Mouse (Mus musculus) gastrocnemius, adult 8-10 months (tissue): Measurements from ENCODE around the gene Chmp5. TPM values are rescaled to one million over a fixed set of nuclear protein-coding genes. Genes with fewer than 3 reads are reported as not detected.

Experiments
- DNase-seq, 2 experiments: peaks; one replicate each; pipeline ENCODE4 v3.0.0; 2022; ENCODE audit warnings: low spot score in 2 of 2
- total RNA-seq, 4 experiments: library from RNA; stranded (reverse); gene quantifications; 2 replicates each; pipeline ENCODE4 v1.2.4; 2022

Gene Chmp5
- total RNA-seq, 4 experiments from 2014 or later = 20.6 to 21.7 (median 21.3) TPM

DNA sequence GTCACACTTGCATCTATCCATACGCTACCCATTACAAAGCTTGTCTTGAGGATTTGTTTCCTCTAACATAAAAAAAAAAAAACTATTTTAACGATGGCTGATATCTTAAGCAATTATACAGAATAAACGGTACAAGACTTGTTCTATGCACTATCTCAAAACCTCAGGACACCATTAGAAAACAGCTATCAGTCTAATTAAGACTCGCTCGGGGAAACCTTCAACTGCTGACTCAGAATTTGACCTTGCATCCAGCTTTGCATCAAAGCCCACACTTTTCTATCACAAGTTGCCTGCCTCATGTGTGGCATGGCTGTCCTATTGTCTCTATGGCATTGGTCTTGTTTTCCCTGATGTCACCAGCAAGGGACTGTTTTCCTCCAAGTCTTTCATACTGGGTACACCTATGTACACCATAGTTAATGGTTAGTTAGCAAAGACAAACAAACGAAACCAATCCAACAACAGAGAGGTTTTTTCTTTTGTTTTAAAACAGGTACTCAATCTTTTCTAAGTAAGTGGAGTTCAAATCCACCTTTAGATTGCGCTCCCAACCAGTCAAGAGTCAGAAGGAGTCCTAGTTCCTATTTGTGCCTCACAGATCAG lies 1.6 kb upstream of the Chmp5 start:
- no peak for DNase-seq

DNA sequence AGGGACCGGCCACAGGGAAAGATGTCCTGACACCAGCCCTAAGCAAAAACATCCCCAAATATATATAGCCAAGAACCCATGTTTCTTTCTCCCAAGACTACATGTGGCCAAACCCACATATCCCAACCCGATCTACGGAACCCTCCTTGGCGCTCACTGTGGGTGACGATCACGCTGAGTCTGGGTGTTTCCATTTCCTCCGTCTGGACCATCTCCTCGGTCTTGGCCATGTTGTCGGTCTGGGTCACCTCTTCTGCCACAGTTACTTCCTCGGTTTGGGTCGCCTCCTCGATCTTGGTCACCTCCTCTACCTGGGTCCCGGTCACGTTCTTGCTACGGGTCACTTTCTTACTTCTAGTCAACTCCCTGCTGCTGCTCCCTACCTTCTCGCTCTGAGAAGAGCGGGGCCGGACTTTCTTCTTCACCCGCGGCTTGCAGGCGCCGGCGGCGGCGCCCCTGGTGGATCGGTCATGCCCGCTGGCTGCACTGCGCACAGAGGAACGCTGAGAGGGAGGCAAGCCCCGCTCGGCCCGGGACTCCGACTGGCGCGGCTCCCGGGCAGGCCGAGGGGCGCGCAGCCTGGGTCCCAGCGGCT lies 545 bp upstream of the Chmp5 start:
- no peak for DNase-seq

DNA sequence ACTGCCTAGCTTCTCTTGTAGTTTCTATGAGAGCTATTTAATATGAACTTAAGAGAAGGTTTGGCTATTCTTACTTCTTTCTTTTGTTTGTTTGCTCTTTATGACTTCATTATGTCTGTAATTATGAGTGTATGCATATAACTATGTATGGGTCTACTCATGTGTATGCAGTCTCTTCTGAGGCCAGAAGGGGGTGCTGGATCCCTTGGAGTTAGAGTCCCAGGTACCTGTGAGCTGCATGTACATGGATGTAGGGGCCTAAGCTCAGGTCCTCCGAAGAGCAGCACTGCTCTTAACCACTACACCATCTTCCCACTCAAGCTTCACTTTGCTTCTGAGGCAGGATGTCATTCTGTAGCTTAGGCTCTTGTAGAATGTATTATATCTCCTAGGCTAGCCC lies 5.3 kb downstream of the Chmp5 start:
- peak in 1 of 2 experiments; percentile 21 for DNase-seq

DNA sequence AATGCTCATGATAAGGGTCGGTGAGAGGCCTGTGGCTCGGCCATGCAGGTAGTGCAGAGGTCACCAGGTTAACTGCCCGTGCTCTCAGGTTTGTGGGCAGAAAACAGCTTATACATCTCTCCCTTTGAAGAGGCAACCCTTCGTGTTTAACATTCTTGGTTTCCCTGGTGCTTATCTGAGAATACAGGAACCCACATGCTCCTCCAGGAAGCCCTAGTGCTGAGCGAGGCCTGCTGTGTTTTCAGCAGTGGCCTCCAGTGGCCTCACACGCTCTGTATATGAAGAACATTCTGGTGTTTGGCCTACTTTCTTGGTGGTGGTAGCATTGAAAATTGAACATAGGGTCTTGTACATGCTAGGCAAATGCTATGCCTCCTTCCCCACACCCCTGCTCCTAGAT lies 7.7 kb downstream of the Chmp5 start:
- DNase-seq = no peak

DNA sequence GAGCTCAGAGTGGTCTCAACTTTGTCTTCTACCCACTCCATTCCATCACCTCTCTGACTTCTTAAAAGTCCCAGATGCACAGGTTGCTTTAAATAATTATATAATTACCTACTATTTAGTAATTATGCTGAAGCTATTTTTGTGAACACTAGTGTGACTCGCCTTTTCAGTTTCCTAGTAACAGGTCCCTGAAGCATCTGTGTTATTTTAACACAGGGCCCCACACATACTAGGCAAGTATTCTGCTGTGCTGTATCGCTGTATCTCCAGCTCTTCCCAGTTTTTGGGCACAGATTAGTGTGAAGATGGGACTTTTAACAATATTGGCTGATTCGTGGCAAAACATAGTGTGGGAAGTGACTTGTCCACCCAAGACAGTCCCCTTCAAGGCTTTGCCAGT lies 15.3 kb downstream of the Chmp5 start:
- no peak for DNase-seq

DNA sequence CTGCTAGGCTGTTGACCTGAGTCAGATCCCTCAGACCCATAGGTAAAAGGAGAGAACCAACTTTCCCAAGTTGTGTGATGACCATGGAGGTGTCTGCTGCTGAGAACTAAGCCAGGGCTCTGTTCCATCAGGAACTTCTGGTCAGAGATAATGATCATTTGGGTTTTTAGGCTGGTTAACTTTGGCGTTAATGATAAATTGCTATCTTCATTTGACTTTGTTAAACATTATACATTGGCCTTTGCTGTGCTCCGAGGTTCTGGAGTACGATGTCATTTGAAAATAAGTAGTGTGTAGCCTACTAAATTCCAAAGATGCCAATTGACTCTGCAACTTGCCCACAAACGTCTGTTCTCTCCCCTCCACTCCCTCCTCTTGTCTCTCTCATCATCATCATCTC lies 21.0 kb downstream of the Chmp5 start:
- no peak for DNase-seq

DNA sequence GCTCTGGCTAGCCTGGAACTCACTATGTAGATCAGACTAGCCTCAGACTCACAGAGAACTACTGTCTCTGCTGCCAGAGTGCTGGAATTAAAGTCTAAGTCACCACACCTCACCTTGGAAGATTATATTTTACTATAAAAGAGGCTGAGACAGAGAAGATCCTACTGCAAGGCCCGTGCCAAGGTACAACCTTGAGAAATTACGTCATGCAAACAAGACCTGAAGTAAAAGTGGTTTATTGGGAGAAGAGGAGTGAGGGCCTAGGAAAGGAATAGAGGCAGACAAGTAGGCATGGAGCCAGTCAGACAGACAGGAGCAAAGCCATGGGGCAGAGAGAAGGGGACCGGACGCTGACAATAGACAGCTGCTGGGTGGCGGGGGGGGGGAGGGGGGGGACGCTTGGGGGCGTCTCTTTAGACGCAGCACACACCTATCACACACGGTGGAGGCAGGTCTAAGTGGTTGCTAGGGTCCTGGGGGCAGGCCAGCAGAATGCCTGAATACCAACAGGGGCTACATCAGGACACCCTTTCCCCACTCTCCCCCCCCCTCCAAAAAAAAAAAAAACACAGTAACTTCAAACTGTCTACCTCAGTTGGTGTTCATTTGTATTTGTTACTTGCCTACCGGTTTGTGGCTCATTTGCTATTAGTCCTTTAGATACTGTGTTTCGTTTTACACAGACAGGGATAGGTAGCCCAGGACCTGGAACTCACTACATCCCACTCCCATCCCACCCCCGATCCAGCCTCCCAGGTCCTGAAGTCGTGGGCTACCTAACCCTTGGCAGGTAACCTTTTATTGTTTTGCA lies 21.8 kb downstream of the Chmp5 start:
- DNase-seq = no peak

DNA sequence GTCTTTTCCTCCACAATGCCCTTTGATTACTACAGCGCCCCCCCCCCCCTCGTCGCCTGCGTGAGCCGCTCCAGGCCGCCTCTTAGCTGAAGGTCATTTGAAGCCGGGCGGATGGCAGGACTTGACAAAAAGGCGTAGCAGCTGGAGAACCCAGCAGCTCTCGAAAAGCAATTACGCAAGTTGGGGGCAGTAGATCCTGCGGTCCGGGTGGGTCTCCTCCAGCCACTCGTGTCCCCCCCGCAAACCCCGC lies 22.3 kb downstream of the Chmp5 start:
- no peak for DNase-seq

DNA sequence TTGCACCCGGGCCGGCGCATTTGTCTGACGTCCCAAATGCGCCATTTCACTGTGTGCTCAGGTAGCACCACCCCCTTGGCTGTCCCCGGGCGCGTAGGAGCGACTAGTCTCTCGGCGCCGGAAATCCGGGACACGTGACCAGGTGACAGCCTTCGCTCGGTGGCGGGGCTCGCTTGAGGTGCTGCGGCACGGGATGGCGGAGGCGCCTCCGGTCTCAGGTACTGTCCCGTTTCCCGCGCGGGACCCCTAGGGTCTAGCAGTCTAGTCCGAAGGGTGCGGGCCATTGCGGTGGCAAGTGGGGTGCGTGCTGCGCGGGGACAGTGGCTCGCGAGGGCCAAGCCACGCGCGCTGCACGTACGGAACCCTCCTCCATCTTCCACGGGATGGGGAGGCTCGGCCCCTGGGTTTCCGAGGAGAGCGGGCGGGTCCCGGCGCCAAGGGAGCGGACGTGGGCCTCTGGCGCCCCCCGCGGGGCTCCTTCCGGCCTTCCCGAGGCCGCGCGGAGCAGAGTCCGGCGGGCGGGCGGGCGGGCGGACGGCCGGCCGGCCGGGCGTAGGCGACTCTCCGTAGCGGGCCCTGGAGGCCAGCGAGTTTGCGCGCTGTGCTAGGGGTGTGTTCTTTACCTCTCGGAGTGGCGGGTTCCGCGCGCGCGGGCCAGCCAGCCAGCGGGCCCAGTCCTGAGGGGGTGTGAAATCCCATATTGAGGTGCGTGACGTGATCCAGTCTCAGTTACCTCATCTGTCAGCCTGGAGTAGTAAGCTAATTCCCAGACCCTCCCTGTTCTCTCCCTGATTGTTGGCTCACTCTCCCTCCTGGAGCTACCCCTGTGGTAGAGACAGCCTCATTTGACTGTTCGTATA lies 22.9 kb downstream of the Chmp5 start, which contains the start of gene Nfx1:
Gene Nfx1, plus strand, starts transcription at position 65 of the 860 bp plus-strand sequence.
- peak; percentile 86 to 92 for DNase-seq

DNA sequence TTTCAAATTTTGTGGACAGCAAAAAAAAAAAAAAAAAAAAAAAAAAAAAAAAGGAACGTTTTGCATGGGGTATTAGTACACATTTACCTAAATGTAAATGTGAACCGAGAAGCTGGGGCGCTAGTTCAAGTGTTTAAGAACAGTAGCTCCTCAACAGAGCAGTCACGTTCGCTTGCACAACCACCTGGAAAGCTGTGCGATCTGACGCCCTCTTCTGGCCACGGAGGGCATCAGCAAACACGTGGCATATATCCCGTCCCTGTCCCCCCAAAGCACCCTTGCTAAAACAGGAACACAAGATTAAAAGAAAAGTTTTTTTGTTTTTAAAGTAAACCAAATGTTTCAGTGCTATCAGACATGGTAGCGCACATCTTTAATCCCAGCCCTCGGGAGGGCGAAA lies 23.5 kb downstream of the Chmp5 start:
- no peak for DNase-seq

DNA sequence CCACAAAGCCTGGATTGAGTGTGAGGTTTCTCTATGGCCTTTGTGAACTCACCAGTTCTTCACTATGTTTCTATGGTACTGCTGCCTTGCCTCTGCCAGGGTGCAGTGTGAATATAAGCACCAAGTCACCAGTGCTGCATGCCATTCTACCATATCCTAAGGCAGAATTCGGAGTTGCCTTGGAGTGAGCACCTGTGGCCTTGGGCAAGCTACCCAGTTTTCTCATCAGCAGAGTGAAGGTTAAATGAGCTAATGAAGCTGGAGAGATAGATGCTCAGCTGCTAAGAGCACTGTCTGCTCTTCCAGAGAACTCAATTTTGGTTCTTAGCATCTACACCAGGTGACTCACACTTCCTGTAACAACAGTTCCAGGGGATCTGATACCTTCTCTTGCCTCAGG lies 25.8 kb downstream of the Chmp5 start:
- no peak for DNase-seq

DNA sequence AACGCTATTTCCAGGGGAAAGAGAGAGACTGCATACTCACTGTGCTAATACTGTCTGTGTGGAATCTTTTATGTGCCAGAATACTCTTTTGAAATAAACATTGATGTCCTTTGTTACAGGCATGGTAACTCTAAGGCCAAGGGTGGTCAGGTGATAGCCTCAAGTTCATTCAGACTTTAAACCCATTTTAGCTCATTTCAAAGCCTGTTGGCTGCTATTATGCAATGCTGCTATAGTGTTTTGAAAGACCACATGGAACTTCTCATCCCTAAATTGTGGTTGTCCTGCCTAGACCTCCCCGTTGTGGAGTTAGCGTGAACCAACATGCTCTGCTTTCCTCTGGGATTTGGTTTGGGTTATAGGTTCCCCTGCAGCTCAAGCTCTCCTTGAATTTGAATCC lies 27.5 kb downstream of the Chmp5 start:
- no peak for DNase-seq

DNA sequence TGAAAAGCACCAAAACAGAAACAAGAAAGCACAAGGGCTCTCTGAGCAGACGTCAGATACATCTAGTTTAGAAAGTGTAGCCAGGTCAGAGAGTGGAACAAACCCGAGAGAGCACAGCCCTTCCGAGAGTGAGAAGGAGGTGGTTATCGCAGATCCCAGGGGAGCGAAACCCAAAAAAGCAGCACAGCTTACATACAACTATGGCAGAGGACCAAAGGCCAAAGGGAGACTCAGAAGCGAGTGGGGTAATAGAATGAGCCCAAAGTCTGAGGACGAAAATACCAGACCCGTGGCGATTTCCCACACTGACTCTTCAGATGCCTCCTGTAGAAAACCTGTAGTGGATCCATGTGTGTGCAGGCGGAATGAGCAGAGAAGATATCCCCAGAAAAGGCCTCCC lies 28.4 kb downstream of the Chmp5 start:
- no peak for DNase-seq

DNA sequence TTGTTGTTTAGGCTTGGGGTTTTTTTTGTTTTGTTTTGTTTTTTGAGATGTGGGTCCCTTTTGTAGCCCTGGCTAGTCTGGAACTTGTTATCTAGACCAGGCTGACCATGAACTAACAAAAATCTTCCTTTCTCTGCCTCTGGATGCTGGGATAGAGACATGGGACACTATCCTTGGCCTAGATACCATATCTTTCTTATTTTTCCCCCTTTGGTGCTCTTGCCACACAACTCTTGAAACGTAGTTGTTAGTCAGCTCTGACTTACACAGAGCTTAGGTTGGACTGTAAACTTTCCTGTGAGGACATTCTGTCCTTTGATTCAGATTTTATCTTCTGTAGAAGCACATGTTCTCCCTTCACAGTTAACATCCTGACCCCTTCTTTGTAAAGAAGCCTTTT lies 31.2 kb downstream of the Chmp5 start:
- DNase-seq = no peak

DNA sequence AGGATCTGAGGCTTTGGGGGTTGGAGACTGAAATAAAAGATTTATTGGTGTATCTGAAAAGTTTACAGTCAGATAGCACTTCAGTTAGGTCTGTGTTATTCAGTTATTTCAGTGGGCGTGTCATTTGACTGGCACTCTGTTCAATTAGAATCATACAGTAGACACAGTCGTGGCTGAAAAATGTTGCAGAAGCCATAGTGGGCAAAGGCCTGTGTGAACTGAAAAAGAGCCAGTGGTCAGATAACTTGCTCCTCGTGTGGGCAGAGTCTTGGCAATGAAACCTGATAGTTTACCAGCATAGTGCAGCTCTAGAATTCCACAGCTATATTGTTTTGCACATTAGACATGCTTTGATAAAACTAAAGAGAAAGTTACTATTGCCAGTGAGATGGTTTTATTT lies 34.3 kb downstream of the Chmp5 start:
- DNase-seq = no peak

DNA sequence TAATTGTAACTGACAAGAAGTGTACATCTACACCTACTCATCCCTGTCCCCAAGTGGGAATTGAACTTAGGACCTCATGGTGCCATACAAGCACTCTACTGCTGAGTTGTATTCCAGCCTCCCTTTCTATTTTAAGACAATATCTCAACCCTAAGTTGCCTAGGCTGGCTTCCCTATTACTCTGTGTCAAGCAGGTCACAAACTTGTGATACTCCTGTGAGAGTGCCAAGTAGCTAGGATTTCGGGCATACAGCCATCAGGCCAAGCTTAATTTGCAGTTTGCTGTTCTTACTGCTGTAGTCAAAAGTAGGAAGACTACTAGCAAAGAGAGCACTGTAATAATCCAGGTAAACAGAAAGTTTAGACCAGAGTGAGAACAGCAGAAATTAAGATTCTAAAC lies 35.5 kb downstream of the Chmp5 start:
- peak; percentile 74 to 79 for DNase-seq

DNA sequence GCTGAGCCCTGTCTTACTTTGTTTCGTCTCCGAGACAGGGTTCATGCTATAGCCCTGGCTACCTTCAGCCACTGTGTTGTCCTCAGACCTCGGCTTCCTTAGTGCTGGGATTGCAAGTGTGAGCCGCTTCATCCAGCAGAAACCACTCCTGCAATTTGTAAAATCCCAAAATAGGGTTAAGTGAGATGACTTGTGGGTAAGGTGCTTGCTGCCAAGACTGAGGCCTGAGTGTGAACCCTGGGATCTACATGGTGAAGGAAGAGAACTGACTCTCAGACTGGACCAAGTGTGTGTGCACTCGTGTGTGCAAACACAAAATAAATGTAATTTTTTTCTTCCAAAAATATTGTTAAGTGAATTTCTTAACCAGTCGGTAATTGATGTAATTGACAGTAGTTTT lies 41.4 kb downstream of the Chmp5 start:
- DNase-seq = no peak

DNA sequence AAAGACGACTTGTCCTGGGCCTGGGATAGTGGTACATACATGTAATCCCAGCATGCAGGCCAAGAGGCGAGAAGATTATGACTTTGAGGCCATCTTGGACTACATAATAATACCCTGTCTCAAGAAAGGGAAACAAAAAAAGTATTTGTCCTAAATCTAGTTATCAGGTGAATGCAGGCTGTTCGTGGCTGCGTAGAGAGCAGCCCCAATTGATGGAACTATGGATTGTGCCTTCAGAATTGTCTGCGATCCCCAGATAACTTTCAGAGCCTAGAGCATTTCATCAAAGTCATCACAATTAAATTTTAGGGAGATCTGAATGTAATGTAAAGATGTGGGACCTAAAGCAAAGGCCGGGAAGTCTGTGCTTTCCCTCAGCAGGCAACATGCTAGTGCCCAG lies 48.1 kb downstream of the Chmp5 start:
- DNase-seq = no peak

DNA sequence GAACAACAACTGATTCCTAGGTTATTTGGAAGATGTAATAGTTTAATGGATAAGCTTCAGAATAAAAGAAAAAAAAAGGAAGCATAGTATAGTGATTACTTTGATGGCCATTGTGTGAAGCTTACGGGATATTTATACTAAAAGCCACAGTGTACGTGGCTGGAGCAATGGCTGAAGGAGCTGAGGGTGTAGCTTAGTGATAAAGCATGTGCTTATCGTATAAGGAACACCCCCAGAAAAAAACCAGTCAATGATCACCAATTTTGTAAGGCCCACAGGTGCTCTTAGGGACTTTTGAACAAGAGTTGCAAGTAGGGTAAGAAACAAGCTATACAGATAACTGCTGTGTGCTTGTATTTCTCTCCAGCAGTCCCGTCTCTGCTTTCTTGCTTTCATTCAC lies 49.7 kb downstream of the Chmp5 start:
- no peak for DNase-seq

DNA sequence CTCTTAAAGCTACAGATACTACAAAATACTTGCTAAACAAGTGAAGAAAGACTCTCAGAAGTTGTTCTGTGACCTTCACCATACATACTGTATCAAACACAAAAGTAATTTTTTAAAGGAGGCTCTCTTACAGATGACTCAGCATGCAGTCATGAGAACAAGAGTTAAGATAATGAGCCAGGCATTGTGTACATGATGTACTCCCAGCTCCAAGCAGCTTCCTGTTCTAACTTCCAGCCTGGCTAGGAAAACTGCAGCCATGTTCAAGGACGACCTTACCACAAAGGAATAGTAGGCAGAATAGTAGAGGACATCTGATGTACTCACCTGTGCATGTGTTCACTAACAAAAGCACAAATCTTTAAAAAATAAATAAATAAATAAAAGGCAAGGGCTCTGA lies 52.1 kb downstream of the Chmp5 start:
- no peak for DNase-seq

DNA sequence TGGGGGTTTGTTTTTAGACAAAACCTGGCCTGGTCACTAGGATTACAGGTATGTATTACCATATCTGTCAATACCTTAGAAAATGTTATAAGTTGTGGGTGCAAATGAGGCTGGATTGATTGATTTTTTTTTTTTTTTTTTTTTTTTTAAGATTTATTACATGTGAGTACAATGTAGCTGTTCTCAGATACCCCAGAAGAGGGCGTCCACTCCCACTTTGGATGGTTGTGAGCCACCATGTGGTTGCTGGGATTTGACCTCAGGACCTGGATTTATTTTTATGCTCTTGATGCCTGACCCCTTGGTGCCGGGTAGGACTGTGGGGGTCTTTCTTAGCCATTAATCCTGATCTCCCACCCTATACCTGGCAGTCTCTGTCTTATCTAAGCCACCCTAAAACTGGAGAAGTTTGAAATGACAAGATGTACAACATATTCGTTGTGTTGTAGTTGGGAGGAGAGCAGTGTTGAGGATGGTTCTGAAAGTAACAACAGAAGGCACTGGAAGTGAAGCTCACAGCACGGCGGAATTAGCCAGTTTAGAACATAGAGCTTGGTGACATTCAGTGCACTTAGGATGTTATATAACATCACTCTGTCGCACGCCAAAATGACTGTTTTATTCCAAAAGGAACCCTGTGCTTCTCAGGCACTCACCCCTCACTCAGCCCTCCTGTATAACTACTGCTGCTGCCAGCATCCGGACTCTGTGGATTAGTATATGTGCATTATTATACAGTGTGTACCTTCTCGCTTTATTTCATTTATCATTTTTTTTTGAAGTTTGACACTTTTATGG lies 52.8 kb downstream of the Chmp5 start:
- no peak for DNase-seq
